Mouse (Mus musculus) liver, embryonic 15.5 days (tissue): ENCODE data around the gene Chst11. TPM values are rescaled to one million over a fixed set of nuclear protein-coding genes. Genes with fewer than 3 reads are reported as not detected.

Experiments
- ATAC-seq: fragments of 200-750 bp; cut with Nextera tagmentation; 2 replicates; pipeline ENCODE4 v1.8.0; 2017; ENCODE audit warnings: moderate number of reproducible peaks, mild to moderate bottlenecking, moderate library complexity; ENCODE audit not compliant: insufficient read depth
- H3K27ac ChIP-seq: fragments of 300-500 bp; sonication (generic); replicated peaks from 2 replicates; pipeline ENCODE4 v1.5.1; 2015; ENCODE audit warnings: mild to moderate bottlenecking, inconsistent platforms
- H3K27me3 ChIP-seq: fragments of 300-500 bp; sonication (generic); 2 replicates; pipeline ENCODE4 v1.6.1; 2015; ENCODE audit warnings: mild to moderate bottlenecking, inconsistent platforms
- H3K36me3 ChIP-seq: fragments of 300-500 bp; sonication (generic); replicated peaks from 2 replicates; pipeline ENCODE4 v1.6.1; 2015; ENCODE audit warnings: moderate library complexity, mild to moderate bottlenecking, inconsistent platforms
- H3K4me1 ChIP-seq: fragments of 300-500 bp; sonication (generic); replicated peaks from 2 replicates; pipeline ENCODE4 v1.6.1; 2015; ENCODE audit warnings: inconsistent platforms
- H3K4me2 ChIP-seq: fragments of 300-500 bp; sonication (generic); 2 replicates; pipeline ENCODE4 v1.6.1; 2015; ENCODE audit warnings: moderate library complexity, mild to moderate bottlenecking, inconsistent platforms
- H3K4me3 ChIP-seq: fragments of 300-500 bp; sonication (generic); replicated peaks from 2 replicates; pipeline ENCODE4 v1.5.1; 2015; ENCODE audit warnings: mild to moderate bottlenecking, inconsistent platforms
- H3K9ac ChIP-seq: fragments of 300-500 bp; sonication (generic); 2 replicates; pipeline ENCODE4 v1.6.1; 2015; ENCODE audit warnings: moderate library complexity, mild to moderate bottlenecking, inconsistent platforms
- H3K9me3 ChIP-seq: fragments of 300-500 bp; sonication (generic); replicated peaks from 2 replicates; pipeline ENCODE4 v1.6.1; 2016; ENCODE audit warnings: inconsistent platforms
- WGBS: fragments of 180-500 bp; shearing (Covaris S2); methylation state at CpG from one replicate; pipeline ENCODE4 v1.1.7; 2015; ENCODE audit warnings: mixed read lengths; ENCODE audit not compliant: insufficient replicate concordance; 5-methylcytosine and 5-hydroxymethylcytosine counted together
- polyA plus RNA-seq: library from polyadenylated mRNA; unstranded; fragments of >200 nt; fragmentation: Nextera tagmentation; extraction: Ambion mirVana; gene quantifications from 2 replicates; pipeline ENCODE4 v1.2.1, GENCODE M21; 2015

The Chst11 gene
- polyA plus RNA-seq, 1 experiment from 2014 or later, result 1.2 TPM

DNA sequence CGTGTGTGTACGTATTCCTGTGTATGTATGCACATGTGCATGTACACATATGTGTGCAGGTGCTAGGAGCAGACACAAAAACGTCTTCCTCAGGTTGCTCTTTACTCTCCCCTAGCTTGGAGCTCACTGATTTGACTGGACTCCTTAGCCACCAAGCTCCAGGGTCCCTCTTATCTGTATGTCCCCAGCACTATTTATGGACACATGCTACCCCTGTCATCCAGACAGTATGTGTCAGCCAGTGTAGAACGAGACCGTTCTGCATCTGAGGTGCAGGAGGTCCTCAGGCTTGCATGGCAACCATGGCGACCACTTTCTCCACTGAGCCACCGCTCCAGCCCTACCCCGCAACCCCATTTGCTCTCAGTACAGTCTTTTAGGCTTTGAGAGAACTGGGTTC lies 93.4 kb downstream of the Chst11 start:
- Histone ChIP-seq H3K9ac (no peak overlapping the region; the same call in 1 of the 2 replicates), H3K27ac (no peak overlapping the region), H3K4me3 (no peak overlapping the region), H3K36me3 (no peaks in the 10 kb centered on the region), H3K9me3 (no peaks in the 10 kb centered on the region), H3K4me2 (no peak overlapping the region), H3K27me3 (no peaks in the 10 kb centered on the region), H3K4me1 (peaks cover 59% of the 10 kb centered on the region)
- 56% methylated on average over 8 of the region's 8 CpGs for WGBS
- ATAC-seq, result no peak

GRCm38 (mm10) chr10:83079755-83080154 lies 94.5 kb downstream of the Chst11 start:
- Histone ChIP-seq H3K9me3 (no peaks in the 10 kb centered on the region), H3K36me3 (no peaks in the 10 kb centered on the region), H3K27me3 (no peaks in the 10 kb centered on the region), H3K9ac (0 out of 2 replicates have a peak overlapping the region, but pooled peaks have one; percentile 6), H3K4me2 (peak overlapping the region; percentile 50), H3K27ac (peak overlapping the region; percentile 48), H3K4me1 (peaks cover 63% of the 10 kb centered on the region), H3K4me3 (0 out of 2 replicates have a peak overlapping the region, but pooled peaks have one; percentile 2)
- WGBS, result 46% methylated on average over 13 of the region's 13 CpGs
- ATAC-seq, result no peak

DNA sequence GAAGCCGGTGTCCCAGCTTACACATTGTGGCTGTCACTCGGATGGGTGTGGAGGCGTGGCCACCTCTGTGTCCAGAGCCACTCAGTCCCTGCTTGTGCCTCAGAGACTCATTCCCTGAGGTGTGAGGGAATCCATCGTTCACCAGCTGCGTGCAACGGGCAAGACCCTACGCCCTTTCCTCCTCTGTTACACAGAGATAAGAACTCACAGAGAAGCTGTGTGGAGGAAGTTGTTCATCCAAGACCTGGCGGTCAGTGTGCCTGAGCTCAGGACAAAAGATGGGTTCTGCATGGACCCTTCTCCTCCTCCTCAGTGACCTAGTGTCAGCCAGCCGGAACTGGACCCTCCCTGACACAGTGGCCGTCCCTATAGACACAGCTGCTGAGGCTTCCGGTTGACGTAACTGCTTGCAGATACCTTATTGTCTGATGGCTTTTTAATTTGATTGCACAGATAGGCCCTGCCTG lies 95.0 kb downstream of the Chst11 start:
- Histone ChIP-seq H3K27me3 (no peaks in the 10 kb centered on the region), H3K4me2 (peak overlapping the region; percentile 50), H3K9me3 (no peaks in the 10 kb centered on the region), H3K9ac (0 out of 2 replicates have a peak overlapping the region, but pooled peaks have one; percentile 6), H3K4me3 (0 out of 2 replicates have a peak overlapping the region, but pooled peaks have one; percentile 2), H3K4me1 (peaks cover 63% of the 10 kb centered on the region), H3K27ac (peak overlapping the region; percentile 48), H3K36me3 (no peaks in the 10 kb centered on the region)
- ATAC-seq, result peak; percentile 90
- WGBS, result 13% methylated on average over 12 of the region's 12 CpGs

GRCm38 (mm10) chr10:83080930-83081329 lies 95.6 kb downstream of the Chst11 start:
- H3K9me3 ChIP-seq, result no peaks in the 10 kb centered on the region
- H3K36me3 ChIP-seq, result no peaks in the 10 kb centered on the region
- H3K4me3 ChIP-seq, result no peak overlapping the region
- H3K27me3 ChIP-seq, result no peaks in the 10 kb centered on the region
- WGBS, result 72% methylated on average over 10 of the region's 10 CpGs
- H3K4me1 ChIP-seq, result peaks cover 63% of the 10 kb centered on the region
- H3K4me2 ChIP-seq, result no peak overlapping the region
- peak overlapping the region; percentile 48 for H3K27ac ChIP-seq
- H3K9ac ChIP-seq, result no peak overlapping the region
- no peak for ATAC-seq

- no peak for ATAC-seq
- Histone ChIP-seq H3K4me1 (peaks cover 48% of the 10 kb centered on the region), H3K36me3 (no peaks in the 10 kb centered on the region), H3K4me2 (no peak overlapping the region), H3K27me3 (no peaks in the 10 kb centered on the region), H3K9ac (no peak overlapping the region), H3K4me3 (no peak overlapping the region), H3K27ac (peak overlapping the region; percentile 7; the same call in 1 of the 2 replicates), H3K9me3 (no peaks in the 10 kb centered on the region)
- WGBS, result 12% methylated on average over 9 of the region's 9 CpGs
These were observed 98.6 kb downstream of the Chst11 start for GRCm38 (mm10) chr10:83083946-83084345.

DNA sequence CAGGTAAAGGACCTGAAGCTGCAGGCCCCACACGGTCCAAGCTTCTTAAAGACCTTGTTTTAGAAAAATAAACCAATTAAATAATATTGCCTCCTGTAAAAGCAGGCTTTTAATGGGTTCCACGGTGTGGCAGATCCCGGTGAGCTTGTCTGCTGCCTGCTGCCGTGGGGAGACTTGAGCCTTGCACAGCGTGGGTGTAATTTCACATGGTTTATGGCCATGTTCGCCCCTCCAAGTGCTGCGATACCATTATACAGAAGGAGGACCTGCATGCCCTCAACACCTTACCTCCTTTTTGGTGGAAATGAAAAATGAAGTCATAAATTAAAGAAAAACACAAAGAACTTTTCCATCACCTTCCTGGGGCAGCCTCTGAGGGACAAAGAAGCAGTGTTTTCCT lies 103.0 kb downstream of the Chst11 start:
- Histone ChIP-seq H3K4me3 (no peak overlapping the region), H3K4me2 (no peak overlapping the region), H3K9ac (no peak overlapping the region), H3K4me1 (peaks cover 10% of the 10 kb centered on the region), H3K36me3 (no peaks in the 10 kb centered on the region), H3K9me3 (no peaks in the 10 kb centered on the region), H3K27ac (no peak overlapping the region), H3K27me3 (no peaks in the 10 kb centered on the region)
- WGBS, result 81% methylated on average over 7 of the region's 7 CpGs
- ATAC-seq, result no peak

GRCm38 (mm10) chr10:83088826-83089225 lies 103.5 kb downstream of the Chst11 start:
- Histone ChIP-seq H3K27me3 (no peaks in the 10 kb centered on the region), H3K36me3 (no peaks in the 10 kb centered on the region), H3K4me2 (no peak overlapping the region), H3K9ac (no peak overlapping the region), H3K9me3 (no peaks in the 10 kb centered on the region), H3K27ac (no peak overlapping the region), H3K4me3 (no peak overlapping the region), H3K4me1 (peaks cover 5% of the 10 kb centered on the region)
- no peak for ATAC-seq
- 75% methylated on average over 2 of the region's 2 CpGs for WGBS

DNA sequence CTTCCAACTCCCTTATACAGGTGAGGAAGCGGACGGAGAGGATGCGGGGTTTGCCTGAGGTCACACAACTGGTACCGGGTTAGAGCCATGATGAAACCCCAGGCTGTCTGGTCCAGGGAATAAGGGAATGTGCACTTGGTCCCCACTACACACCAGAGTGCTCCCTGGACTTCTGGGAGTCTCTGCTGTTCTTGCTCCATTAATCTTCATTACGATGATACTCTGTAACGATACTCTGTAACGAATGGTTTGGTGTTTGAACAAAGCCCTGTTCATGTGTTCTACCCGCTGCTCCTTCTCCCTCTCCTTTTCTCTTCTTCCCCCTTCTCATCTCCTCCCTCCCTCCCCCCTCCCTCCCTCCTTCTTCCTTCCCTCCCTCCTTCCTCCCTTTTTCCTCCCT lies 104.9 kb downstream of the Chst11 start:
- Histone ChIP-seq H3K4me3 (no peak overlapping the region), H3K9ac (no peak overlapping the region), H3K27me3 (no peaks in the 10 kb centered on the region), H3K9me3 (no peaks in the 10 kb centered on the region), H3K4me1 (peaks cover under 1% of the 10 kb centered on the region; the same call in 1 of the 2 replicates), H3K4me2 (no peak overlapping the region), H3K36me3 (no peaks in the 10 kb centered on the region), H3K27ac (no peak overlapping the region)
- ATAC-seq, result no peak
- 81% methylated on average over 8 of the region's 8 CpGs for WGBS

- Histone ChIP-seq H3K4me1 (peaks cover 5% of the 10 kb centered on the region), H3K4me3 (no peak overlapping the region), H3K36me3 (no peaks in the 10 kb centered on the region), H3K27me3 (no peaks in the 10 kb centered on the region), H3K27ac (no peak overlapping the region), H3K9me3 (no peaks in the 10 kb centered on the region), H3K9ac (no peak overlapping the region), H3K4me2 (no peak overlapping the region)
- 63% methylated on average over 6 of the region's 6 CpGs for whole genome bisulfite sequencing
- ATAC-seq, result no peak
These were observed 108.4 kb downstream of the Chst11 start for GRCm38 (mm10) chr10:83093705-83094104.

DNA sequence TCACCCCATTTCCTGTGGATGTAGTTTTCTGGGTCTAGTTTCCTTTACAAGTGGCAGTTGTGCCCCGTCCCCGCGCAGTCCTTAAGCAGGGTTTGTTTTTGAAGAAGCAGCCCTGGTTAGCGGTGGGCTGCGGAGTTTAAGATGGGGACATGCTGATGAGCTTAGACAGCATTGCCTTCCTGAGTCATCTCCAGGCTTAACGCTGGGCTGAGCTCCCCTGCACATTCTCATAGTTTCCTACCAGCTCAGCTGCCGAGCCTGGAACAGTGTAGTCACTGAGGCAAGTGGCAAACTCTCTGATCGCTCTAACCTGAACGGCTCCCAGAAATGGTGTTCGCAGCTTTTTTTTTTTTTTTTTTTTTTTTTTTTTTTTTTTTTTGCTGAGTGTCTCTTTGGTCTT lies 109.0 kb downstream of the Chst11 start:
- Histone ChIP-seq H3K9me3 (no peaks in the 10 kb centered on the region), H3K4me3 (no peak overlapping the region), H3K27ac (no peak overlapping the region), H3K4me1 (peaks cover 8% of the 10 kb centered on the region), H3K36me3 (no peaks in the 10 kb centered on the region), H3K9ac (no peak overlapping the region), H3K27me3 (no peaks in the 10 kb centered on the region), H3K4me2 (no peak overlapping the region)
- ATAC-seq, result no peak
- 57% methylated on average over 10 of the region's 10 CpGs for WGBS

DNA sequence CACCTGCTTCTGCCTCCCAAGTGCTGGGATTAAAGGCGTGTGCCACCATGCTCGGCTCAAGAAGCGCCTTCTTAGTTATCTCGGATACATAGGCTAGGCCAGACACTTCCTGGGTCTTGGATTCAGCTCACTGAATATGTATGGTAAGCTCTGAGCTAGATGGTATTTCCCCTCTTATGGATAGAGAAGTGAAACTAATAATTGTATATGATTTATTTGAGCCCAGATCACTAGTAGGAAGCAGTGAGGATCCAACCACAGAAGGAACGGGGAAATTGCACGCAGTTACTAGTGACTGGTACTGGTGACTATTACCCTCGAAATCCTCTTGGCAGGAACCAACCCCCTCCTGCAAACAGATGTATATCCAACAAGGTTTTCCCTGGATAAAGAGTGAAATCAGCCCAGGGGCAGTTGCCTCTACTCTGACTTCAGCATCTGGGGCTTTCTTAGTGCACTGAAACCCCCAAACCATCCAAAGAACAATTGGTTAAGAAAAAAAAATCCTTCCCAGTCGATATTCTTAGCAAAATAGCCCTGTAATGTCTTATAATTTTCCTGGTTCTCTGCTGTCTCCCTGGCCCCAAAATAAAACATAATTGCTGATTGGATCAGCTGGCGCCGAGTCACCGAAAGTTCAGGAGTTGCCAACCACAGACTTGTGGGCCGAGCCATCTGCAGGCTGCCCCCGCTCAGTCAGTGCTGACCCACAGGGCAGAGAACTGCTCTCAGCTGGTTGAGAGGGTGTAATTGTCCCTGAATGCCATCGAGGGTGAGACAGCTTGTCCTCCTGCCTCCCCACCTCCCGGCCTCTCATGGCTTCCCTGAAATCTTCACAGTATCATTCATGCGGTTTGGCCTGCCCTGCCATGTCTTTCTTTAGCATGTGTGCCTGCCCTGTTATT lies 109.8 kb downstream of the Chst11 start:
- no peaks in the 10 kb centered on the region for H3K9me3 ChIP-seq
- H3K4me3 ChIP-seq, result no peak overlapping the region
- H3K27me3 ChIP-seq, result no peaks in the 10 kb centered on the region
- H3K4me2 ChIP-seq, result no peak overlapping the region
- no peak overlapping the region for H3K9ac ChIP-seq
- H3K4me1 ChIP-seq, result peaks cover 8% of the 10 kb centered on the region
- no peaks in the 10 kb centered on the region for H3K36me3 ChIP-seq
- ATAC-seq, result no peak
- 59% methylated on average over 16 of the region's 16 CpGs for WGBS
- no peak overlapping the region for H3K27ac ChIP-seq
